Mouse (Mus musculus): ENCODE measurements at regions not wholly inside any gene's neighbourhood (a gene's known extent, or its start where the extent isn't known, plus 50 kb on each side); places are given as distances from the start of the nearest gene placed in this dataset.
"Not testable (repeated sequence)": the region's sequence is repeated elsewhere in the genome, so short reads cannot be mapped to it uniquely, and the experiment has no call there.

DNA sequence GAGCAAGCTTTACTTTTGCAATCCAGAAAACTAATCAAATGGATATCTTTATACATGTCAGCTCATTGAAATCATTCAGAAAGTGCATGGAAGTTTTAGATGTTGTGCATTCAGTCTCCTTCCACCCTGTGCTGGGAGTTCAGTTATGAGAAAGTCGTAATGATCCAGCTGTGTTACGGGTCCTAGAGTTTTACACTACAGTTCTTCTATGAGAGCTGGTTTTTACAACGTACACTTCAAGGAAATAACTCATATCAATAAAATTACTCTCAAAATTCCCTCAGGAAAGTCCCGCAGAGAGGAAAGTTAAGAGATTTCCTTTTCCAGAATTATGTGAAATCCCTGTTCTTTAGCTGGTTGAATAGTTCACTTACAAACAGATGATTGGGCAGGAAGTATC lies 418.1 kb upstream of the Slc10a2 start:
- no peak for DNase-seq (ENCODE audit: low spot score)

DNA sequence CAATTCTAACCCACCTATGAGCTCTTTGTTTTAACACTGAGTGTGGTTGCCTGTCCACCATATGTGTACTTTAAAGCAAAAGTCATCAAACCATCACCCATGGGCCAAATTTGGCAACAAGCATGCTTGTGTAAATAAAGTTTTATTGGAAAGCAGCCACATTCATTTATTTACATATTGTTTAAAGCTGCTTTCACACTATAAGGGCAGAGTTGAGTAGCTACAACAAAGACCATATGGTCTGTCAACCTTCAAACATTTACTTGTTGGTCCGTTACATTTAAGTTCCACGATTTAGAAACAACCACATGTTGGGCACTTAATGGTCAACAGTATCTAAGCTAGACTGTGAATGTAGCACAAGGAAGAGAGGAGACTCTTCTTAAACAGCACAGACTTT lies 390.7 kb upstream of the Slc10a2 start:
- no peak for DNase-seq (ENCODE audit: low spot score)

DNA sequence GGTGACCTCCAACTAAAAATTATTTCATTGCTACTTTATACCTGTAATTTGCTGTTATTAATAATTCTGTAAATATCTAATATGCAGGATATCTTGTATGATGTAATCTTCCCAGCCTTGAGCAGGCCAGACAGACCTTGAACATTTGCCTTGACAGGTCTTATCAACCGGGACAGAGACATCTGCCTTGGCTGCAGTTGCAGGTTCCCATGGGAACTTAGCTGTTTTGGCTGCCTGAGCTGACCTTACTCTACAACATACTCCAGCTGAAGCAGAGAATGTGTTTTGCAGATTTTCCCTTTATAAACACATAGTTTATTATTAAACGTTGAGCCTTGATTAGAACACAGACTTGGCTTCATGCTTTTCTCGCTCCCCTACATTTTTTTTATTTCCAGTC lies 385.3 kb upstream of the Slc10a2 start:
- DNase-seq (ENCODE audit: low spot score) = no peak

DNA sequence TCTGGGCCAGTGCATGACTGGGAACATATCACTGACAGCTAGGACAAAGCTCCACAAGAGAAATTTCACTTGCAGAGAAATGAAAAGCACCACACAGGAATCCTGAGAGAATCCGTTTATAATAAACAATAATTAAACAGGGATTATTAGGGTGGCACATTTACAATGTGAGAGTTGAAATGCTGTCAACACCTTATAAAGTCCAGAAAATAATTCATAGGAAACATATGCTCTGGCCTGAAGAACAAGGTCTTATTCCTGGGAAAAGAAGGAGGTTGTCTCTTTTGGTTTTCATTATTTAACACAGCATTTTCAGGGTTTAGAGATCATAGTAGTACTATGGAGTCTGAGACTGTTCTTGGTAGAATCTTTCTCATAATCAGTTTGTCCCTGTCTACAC lies 377.8 kb upstream of the Slc10a2 start:
- no peak for DNase-seq (ENCODE audit: low spot score)

DNA sequence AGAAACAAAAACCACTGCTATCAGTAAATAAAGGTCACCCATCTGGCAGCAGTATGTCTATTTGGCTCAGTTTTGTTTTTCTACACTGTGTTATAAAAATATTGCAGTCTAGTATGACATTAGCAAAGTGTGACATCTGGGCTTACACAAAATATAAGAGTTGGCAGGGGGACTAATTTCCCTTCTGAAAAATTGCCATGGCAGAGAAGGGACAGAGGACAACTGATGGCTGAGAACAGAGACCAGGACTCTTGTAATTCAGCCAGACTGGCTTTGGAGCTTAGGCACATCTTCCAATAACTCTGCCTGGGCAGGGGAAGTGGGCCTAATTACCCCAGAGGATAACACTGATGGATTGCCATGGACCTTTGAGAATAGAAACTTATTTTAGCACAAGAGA lies 367.8 kb upstream of the Slc10a2 start:
- no peak for DNase-seq (ENCODE audit: low spot score)

DNA sequence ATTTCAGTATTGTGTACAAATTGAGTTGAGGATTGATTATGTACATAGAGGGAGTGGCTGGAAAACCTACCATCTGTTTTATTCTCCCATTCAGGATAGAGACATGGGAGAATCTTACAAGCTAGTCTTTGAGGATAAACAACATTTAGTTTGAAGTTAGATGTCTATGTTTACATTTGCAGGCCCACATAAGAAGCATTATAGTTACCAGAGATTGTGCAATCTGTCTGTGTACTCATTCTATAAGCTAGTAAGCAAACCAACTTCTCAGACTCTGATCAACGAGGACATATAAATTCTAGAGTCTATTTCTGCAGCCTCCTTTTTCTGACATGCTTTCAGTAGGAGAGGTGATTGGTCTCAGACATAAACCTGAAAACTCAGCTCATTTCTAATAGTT lies 367.4 kb upstream of the Slc10a2 start:
- DNase-seq (ENCODE audit: low spot score) = no peak

DNA sequence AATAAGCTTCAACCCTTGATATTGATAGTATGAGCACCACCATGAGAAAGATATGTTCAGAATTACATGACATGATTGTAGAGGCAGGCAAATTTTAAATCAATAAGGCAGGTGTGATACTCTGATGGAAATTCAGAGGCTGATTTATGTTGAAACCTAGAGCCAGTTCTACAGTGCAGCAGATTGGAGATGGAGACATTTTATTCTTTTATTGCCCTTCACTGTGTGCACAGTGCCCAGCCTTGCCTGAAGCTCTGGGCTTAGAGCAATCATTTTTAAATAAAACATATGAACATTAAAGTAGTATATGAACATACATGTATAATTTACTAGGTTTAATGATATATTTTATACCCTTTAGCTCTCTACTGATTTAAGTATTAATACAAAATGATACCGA lies 352.5 kb upstream of the Slc10a2 start:
- DNase-seq (ENCODE audit: low spot score) = no peak

DNA sequence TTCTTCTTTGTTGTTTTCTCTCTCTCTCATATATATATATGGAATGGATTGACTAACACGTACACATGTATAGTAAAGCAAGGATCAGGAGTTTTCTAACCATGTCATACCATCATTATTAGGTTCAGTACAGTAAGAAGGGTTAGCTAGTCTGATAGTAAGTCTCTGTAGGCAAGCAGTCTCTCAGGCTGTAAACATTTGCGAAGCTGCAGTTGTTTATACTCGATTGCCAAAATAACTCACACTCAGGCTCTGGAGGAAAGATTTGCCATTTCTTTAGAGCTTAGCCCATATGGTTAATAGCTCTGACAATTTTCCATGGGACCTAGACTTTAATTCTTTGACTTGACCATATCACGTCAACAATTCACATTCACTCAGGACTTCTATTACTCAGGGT lies 348.3 kb upstream of the Slc10a2 start:
- DNase-seq (ENCODE audit: low spot score) = no peak

DNA sequence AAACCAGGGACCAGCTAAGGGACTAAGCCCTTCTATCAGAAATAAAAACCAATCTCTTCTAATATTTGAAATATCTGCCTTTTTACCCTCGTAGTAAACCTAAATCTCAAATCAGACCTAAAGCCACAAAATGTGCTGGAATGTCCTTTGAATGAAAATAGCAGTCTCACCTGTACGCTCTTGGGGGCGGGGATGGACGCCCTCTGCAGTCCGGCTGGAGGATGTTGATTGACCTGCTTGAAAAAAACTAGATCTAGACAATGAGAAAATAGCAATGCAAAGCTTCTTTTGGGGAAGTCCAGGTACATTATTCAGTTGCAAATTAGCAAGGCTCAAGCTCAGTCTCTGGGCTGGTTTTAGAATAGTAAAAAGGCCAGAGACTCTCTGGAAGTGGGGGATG lies 337.1 kb upstream of the Slc10a2 start:
- not testable (repeated sequence) for DNase-seq (ENCODE audit: low spot score)

DNA sequence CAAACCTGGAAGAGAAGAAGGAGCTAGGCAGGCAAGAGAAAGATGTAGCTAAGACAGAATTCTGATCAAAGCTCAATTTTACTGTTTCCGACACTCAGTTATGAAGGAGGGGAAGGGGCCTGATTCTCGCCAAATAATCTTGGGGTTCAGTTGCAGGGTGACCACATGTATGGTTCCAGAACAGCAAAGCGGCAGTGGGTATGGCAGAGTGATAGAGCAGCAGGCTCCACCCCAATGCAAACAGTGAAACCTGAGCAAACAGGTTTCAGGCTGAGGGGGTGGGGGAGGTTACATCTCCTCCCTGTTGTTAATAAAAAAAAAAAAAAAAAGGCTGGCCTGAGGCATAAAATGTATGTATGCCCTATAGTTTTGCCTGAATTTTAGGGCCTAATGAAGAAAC lies 335.3 kb upstream of the Slc10a2 start:
- peak; percentile 3 for DNase-seq (ENCODE audit: low spot score)

DNA sequence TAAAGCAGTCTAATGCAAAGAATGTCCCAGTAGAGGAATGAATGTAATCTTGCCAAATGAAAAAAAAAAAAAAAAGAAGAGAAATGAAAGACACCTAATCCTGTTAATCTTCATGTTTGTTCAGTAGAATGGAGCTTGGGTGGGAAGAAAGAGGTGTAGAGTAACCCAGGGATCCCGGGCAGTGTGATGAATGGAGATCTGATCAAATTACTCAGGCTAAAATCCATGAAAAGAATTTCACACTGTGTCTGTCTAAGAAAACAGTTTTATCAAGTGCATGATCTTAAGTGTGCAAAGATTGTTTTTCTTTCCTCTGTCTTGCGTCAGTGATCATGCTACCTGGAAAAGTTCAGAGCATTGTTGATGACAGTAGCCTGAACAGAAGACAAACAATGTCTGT lies 333.9 kb upstream of the Slc10a2 start:
- no peak for DNase-seq (ENCODE audit: low spot score)

DNA sequence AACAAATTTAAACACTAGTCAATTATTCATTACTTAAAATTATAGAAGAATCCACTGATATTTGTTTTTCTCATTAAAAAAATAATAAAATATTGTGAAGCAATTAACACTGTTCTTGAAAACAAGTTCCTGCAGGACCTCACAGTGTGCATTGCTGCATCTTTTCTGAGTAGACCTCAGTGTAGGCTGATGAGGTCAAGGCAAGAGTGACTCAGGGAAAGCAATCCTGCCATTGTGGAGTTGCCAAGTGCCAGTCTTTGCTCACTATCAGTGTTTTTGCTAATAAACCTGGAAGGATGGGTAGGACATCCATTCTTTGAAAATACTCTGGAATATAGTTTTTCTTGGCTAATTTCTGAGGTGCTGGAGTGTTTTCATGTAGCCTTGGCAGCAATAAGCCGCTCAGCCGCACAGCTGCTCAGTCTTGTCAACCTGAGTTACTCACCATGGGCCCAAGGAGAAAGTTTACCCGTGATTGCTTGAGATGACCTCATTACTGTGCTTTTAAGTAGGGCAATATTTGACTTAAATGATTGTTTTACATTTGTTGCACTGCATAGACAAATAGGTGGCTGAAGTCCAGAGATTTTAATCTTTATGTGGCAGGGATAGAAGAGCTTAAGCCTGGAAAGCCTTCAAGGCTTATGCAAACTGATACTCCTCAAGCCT lies 323.3 kb upstream of the Slc10a2 start:
- DNase-seq (ENCODE audit: low spot score) = peak; percentile 18

DNA sequence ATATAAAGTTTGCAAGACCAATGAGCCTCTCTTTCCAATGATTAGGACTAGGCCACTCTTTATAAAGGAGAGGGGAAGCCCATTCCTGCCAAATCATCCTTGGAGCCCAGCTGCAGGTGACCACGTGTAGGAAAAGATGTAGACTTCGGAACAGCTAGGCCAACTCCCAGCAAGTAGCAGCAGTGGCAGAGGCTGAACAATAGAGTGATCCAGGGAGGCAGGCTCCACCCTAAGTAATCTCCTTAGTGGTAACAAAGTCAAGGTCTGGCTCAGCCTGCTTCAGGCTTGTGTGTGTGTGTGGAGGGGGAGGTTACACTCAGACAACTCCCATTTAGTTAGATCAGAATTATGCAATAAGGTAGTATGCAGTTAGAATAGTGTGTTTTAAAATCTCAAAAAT lies 311.7 kb upstream of the Slc10a2 start:
- DNase-seq (ENCODE audit: low spot score) = not testable (repeated sequence)

DNA sequence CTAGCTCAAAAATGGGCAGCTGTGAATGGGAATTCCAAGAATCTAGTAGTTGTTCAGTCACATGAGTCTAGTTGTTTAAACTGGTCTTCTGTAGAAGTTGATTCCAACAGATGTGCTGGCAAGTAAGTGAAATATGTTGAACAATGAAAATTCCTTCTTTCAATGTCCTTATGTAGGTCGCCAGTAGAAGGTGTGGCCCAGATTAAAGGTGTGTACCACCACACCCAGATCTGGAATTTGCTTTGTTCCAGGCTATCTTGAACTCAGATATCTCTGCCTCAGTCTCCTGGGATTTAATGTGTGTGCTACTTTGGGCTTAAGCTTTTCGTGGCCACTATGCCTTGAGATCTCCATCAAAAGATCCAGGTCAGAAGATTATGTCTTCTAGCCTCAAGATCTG lies 279.7 kb upstream of the Slc10a2 start:
- no peak for DNase-seq (ENCODE audit: low spot score)

DNA sequence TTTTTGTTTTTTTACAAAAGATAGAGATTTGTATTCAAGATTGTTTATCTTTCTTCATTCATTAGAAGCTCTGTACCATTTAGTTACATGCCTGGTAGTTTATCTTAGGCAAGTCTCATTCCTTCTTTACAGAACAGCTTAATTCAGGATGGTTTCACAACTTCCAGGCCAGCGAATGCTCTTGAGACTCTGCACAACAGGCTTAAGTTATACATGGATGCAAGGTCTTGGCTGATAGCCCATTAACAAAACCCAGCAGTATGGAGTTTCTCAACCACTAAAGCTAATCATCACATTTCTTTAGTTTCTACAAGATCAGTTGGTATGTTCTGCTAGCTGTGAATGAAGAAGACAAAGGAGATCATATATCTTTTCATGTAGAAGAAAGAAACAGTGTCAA lies 272.9 kb upstream of the Slc10a2 start:
- no peak for DNase-seq (ENCODE audit: low spot score)

DNA sequence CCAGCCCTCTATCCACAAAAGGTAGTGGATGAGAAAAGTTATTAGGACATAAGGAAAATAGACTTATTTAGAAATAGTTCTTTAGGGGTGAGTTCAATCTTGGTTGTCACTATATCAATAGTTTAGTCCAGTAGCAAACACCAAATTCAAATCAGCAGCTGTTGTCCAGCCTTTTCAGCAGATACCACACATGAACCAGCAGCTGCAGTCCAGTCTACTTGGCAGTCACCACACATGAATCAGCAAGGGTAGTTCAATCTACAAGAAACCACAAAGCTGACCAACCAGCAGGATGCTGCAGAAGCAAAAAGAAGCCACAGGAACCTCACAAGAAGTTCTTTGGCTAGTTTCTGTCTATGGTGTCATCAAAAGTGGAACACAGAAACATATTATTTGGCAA lies 234.8 kb upstream of the Slc10a2 start:
- DNase-seq (ENCODE audit: low spot score) = no peak

DNA sequence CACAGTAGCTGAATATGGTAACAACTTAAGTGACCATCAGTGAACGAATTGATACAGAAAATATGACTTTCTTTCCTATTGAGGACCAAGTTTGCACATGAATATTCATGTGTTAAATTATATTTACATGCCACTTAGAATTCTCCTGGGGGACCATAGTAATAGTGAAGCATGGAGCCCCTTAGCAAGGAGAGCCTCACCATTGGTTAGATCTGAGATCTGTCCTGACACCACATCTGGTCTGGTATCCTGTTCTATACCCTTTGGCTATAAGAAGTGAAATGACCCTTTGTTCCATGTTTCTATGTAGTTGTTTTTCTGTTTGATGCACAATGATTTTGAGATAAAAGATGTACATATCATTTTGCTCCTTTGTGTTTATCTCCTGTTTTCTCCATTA lies 209.4 kb upstream of the Slc10a2 start:
- DNase-seq (ENCODE audit: low spot score) = no peak

DNA sequence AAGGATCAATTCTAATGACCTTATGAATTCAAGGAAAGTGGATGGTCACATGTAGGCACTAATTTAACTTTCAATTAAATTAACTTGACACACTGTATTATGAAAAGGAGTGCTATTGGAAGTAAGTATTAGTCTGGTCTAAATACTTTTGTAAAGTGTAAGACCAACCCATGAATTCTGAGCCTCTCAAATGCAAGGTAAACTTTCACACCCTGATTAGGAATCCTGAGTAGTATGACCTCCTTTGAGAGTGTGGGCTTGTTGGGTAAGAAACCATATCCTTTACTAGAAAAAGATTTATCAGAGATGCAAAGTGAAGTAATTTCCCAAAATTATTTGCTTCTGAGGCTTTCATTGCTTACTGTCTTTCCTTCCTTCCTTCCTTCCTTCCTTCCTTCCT lies 194.8 kb upstream of the Slc10a2 start:
- no peak for DNase-seq (ENCODE audit: low spot score)

DNA sequence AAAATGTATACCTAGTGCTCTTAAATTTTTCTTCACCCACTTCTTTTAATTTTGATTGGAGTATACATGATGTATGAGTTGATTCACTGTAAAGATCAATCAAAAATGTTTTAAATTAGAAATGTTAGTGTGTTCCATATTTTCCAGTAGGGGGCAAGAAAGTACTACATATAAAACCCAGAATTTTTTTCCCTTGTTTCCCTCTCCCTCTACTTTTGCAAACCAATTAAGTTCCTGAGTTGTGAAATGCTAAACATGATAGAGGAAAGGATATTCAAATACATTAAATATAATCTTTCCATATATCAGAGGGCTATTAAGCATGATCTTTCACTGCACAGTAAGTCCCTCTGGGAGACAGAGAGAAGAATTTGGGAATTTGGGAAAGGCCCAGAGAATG lies 192.0 kb upstream of the Slc10a2 start:
- DNase-seq (ENCODE audit: low spot score) = no peak

DNA sequence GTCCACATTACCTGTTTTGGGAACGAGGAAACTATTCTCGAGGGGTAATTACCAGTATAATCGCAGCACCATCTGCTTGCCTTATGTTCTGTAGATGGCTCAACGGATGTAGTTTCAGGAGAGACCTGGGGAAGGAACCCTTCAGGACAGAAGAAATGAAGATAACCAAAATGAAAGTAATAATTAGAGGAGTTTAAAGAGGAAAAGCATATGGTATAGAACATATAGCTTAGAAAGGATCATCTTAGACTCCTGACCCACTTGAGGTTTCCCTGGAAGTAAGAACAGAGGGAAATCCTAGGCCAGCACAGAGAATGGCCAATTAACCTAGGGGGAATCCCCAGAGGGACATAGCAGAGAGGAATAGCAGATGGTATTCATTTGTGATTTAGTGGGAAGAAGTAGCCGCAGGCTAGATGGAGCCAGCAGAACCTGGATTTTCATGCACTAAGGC lies 180.6 kb upstream of the Slc10a2 start:
- DNase-seq (ENCODE audit: low spot score) = no peak

DNA sequence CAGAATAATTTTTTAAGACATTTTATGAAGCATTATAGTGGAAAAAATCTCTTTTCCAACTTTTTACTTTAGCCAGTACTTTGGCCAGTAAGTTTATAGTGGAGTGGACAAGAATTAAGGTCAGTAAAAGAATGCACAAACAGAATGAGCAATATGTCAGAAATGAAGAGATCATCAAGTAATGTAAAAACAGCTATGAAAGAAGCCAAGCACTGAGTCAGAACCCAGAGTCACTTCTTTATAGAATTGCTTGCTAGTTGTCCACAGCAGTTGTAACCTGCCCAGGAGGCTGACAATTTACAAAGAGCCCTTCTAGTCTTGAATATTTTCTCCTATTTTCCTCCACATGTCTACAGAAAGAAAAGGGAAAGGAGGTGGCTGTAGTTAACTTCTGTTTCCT lies 178.6 kb upstream of the Slc10a2 start:
- no peak for DNase-seq (ENCODE audit: low spot score)

DNA sequence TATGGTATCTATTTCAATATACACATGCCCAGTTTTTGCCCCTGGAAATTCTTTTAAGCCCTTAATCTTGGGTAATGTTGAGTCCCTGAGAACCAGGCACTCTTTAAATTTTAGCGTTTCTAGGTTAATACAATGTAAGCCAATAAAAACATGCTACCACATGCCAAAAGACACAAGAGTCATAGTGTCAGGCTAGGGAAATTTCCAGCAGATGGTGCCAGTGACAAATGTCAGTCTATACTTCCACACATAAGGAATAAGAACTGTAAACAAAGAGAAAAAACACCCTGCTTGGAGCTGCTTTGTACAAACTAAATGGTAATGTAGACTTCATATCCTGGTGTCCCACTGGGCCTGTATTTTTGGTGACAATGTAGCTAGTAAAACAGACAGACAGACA lies 157.2 kb upstream of the Slc10a2 start:
- no peak for DNase-seq (ENCODE audit: low spot score)

DNA sequence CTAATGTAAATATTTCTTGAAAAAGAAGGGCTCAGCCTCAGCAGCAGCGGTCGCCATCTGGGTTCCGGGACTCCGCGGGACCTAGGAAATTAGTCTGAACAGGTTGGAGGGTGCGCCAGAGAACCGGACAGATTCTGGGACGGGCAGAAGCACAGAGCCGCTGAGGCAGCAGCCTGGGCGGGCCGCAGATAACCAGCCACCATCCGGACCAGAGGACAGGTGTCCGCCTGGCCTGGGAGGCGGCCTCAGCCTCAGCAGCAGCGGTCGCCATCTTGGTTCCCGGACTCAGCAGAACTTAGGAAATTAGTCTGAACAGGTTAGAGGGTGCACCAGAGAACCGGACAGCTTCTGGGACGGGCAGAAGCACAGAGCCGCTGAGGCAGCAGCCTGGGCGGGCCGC lies 136.7 kb upstream of the Slc10a2 start:
- DNase-seq (ENCODE audit: low spot score) = peak; percentile 17

All from urinary bladder, postnatal 14 days (tissue).